Mouse (Mus musculus) CD4-positive, CD25-positive, alpha-beta regulatory T cell, adult 2 months (primary cell): ENCODE results near the gene Tmf1.

Experiments used
- DNase-seq: peaks from one replicate; pipeline ENCODE4 v3.0.0-alpha.2; 2012; ENCODE audit warnings: low read depth, low spot score

The Tmf1 gene

DNA sequence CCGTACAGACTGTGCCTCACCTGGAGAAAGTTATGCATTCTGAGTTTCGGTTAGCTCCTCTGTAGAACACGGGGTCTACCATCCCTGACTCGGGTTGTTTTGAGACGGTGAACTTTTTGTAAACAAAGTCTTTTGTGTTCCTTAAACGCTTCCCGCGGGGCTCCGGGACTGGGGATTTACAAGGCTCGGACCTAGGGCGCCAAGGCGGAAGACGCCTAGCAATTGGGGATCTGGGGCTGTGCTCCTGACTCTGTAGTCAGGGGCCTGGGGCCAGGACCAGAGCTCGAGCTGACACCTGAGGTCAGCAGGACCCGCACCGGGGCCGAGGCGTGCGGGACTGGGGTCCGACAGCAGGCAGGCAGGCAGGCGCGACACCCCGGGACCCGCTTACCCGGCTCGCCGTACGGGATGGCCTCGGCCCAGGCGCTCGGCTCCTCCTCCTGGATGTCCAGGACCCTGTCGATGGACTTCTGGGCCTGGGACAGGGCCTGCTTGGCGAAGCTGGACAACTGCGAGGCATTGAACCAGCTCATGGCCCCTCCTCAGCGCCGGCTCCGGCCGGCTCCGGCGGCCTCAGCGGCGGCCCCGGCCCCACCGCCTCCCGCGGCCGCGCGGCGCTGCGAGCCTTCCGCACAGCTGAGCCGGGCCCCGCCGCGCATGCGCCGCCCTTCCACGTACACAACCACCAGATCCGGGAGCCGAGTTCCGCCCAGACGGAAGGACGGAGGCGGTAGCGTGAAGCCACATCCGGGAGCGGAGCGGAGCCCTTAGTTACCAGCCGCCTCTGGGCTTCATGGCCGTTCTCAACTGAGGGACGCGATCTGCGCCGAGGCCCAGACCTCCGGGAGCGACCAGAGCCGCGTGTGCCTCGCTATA lies at the start of gene Tmf1:
TSS of gene Tmf1 (minus strand) at position 632 of the 876 bp plus-strand sequence.
- DNase-seq: peak; percentile 98

DNA sequence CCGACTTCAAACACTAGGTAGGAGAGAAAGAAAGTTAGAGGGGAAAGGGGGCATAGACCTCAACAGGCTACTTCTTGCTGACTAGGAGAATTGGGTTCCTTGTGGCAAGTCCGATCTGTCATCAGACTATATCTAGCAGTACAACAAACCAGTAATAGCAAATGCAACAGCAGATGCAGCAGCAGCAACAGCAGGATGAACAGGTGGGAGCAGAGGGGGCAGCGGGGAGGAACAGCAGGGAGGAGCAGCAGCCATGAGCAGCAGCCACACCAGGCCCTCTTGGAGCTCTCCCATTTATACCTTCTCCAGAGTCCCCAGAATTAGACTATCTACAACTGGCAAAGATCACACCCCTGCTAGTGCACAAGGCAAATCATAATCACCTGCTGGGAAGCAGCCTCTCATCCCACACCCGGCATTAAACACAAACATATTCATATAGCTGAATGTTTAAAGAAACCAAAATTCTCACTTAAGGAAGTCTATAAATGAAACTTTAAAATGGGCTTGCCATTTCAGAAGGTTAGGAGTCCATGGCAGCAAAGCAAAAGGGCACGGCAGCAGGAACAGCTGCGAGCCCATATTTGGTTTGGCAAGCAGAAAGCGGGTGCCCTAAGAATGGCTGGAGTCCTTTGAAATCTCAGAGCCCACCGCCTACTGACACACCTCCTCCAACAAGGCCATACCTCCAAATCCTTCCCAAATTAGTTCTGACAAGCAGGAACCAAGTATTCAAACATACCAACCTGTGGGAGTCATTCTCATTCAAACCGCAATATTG lies 48.3 kb upstream of the Tmf1 start:
- no peak for DNase-seq

DNA sequence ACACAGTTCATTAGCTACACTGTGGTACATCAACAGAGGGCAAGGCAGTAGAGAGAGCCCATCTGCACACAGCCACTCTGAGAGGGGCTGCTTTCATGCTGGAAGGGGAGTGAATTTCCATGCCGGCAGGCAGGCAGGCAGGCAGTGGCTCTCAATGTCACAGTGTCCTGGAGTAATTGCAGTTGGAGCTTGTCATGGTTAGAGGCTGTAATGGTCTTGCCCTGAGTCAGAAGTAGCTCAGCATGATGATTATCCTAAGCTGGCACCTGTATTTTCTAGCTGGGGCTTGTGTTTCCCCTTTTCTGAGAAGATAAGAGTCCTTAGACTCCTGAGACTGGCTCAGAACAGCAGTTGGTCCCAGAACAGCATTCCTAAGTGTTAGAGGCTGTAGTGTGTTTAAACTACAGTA lies 47.2 kb upstream of the Tmf1 start:
- no peak for DNase-seq

- DNase-seq: no peak
These were observed 45.6 kb upstream of the Tmf1 start for GRCm38 (mm10) chr6:97224505-97224904.

DNA sequence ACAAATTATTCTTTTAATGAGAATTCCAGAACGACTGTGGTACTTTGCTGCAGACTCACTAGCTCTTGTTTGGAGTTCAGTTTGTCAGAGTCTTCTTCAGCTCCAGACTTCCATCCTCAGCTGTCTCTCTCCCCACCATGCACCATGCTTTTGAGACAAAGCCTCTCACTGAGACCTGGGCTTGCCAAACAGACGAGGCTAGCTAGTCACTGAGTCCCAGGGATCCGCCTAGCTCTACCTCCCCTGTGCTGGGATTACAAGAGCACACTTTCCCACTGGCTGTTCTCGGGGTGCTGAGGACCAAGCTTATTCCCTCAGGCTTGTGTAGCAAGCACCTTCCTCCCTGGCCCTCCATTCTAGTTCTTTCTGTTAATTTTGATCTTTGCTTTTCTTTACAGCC lies 44.6 kb upstream of the Tmf1 start:
- no peak for DNase-seq

DNA sequence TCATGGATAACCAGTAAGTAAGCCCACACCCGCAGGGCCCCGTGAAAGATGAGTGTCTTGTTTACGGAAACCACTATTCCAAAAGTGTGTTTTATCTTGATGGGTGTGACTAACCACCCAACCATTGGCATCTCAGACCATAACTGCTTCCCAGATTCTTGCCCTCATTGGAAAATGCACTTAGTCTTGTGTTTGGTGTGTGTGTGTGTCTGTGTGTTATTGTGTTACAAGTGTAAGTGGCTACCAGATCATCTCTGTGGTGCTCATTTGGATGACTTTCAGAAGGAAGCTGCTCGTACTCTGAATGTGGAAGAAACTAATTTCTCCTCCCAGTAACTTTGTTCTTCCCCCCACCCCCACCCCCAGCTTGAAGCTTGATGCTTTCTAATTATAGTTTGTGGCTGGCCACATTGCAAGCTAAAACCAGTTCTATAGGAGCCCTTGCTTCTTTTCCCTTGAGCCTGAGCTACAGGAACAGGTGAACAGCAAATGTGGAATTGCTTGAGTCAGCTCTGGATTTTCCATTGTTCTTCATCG lies 44.1 kb upstream of the Tmf1 start:
- no peak for DNase-seq

DNA sequence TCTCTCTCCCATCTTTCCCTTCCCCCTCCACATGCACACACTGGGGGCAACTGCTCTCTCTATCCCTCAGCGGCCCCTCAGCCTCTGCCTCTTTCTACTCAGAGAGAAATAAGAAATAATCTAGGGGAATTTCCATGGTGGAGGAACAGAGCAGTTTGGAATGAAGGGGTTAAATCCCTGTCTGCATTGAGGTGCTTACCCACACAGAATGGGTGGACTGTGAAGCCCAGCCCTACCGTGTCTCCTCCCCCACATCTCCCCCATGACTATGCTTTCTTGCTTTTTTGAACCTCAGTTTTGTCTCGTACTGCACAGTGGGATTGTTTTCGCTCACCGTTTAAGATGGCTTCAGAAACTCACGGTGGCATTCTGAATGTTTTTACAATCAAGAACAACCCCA lies 43.4 kb upstream of the Tmf1 start:
- DNase-seq: peak; percentile 36

DNA sequence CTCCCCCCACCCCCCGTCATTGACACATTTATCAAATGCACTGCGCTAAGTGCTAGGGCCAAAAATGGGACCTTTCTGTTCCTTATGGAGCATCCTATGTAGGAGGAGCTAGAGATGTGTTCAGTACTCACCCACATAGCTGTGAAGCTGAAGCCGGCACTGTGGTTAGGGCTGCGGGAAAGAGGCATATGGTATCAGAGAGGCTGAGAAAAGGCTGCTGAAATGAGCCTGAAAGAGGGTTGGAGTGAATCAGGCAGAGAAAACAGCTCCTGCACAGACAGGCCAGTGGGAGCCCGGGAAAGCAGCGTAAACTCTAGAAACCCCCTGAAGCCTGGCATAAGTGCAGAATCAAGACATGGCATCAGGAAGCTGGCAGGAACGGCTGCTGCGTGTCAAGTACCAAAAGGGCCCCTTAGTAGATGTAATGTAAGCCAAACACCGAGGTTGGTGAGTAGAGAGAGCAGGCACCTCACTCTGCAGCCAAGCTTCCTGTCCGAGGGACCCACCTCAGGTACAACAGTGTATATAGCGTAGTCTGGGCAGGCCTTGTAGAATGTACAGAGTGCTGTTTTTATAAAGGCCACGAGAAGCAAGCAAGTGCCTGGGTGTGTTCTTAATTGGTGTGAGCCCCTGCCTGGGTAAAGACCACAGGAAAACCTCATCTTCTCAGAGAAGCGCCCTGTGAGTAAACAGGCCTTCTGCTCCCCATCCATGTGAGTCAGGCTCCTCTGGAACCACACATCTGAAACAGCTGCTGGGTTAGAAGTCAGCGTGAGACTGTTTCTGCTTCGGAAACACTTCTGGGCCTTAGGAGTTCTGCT lies 42.5 kb upstream of the Tmf1 start:
- peak; percentile 38 for DNase-seq

DNA sequence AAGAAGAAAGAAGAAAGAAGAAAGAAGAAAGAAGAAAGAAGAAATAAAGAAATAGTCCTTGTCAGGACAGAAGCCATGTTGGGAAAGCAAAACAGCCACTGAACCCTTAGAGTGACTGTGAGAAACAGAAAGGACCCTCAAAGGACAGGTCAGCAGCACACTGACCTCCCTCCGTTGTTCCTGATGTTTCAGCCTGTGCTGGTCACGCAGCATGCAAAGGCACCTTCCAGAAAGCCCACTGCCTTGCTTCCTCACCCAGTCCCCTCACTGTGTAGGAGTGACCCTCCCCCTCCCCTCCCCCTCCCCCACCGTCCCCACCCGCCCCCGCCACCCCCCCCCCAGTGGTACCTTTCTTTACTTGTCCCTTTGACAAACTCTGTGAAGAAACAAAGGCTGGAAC lies 41.8 kb upstream of the Tmf1 start:
- DNase-seq: no peak

- peak; percentile 32 for DNase-seq
These were observed 37.4 kb upstream of the Tmf1 start for GRCm38 (mm10) chr6:97216154-97216821.

- DNase-seq: peak; percentile 39
These were observed 33.1 kb upstream of the Tmf1 start for GRCm38 (mm10) chr6:97211981-97212380.

DNA sequence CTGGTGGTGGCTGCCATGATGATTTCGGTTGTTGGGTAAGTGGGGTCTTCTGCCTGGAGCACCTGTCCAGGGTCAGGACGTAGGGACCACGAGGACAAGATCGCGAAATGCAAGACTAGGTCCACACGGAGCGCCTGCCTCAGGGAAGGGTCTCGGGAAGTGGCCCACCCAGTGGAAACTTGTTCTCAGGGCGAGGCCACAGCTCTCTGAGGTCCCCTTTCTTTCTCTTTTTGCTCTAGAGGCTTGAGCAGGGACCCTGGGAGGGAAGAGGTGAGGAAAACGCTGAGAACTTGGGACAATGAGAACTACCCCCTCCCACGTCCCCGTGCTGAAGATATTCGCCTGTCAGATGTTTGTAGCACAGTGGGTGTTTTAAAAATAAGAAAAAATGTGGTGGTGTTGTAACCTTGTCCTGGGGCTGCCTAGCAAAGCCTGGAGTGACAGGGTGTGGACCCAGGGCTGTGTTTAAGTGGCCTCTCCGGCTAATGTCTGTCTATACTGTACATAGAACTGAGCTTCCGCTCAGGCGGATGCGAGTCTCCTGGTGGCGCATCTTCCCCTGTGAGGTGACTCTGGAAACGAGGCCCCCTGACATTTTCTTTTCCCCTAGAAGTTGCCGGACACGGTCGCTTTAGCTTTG lies 32.2 kb upstream of the Tmf1 start:
- peak; percentile 69 for DNase-seq

GRCm38 (mm10) chr6:97210191-97210961 lies 31.5 kb upstream of the Tmf1 start, which contains the start of gene Arl6ip5:
Arl6ip5 (plus strand) TSS chr6:97210689.
- peak; percentile 94 for DNase-seq

DNA sequence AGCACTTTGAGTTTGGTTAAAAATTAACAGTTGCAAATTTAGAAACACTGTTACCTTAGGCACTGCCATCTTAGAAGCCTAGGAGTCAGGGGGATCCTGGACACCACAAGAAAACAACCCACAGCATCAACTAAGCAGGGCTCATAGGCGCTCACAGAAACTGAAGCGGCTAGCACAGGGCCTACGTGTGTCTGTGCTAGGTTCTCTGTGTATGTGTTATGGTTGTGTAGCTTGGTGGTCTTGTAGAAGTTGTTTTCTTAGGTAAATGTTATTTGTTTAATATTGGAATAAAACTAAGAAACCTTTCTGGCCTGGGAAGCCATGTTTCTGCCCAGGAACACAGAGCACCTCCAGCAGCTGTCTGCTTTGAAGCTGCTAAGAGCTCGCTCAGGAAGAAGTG lies 30.8 kb upstream of the Tmf1 start:
- peak; percentile 44 for DNase-seq

DNA sequence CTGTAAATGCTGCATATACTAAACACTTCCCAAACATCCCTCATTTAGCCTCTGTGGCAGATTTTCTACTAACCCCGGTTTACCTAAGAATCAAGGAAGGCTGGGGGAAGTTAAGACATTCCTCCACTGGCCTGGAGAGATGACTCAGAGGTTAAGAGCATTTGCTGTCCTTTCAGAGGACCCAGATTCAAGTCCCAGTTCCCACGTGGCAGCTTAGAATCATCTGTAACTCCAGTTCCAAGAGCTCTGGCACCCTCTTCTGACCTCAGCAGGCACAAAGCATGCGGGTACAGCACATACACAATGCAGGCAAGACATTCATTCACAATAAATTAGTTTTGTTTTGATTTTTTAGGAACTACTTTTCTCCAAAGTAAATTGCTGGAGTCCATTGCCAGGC lies 30.3 kb upstream of the Tmf1 start:
- DNase-seq: peak; percentile 36

DNA sequence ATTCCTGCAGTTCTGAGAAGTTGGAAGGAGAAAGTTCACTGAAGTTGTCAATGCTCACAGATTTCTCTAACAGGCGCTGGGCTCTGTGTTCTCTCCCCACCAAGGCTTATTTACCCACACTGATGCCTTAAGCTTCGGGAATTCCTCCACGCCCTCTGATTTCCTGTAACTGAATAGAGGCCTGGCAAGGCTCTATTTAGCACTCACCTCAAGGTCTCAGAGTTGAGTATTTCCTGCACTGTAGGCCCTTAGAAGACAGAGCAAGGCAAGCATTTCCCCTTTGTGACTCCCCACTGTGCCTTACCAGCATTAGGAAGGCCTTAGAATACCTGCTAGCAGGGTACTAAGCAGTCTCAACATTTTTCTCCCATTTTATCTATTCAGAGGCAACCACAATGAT lies 29.5 kb upstream of the Tmf1 start:
- peak; percentile 49 for DNase-seq

- peak; percentile 40 for DNase-seq
These were observed 28.2 kb upstream of the Tmf1 start for GRCm38 (mm10) chr6:97207085-97207484.

DNA sequence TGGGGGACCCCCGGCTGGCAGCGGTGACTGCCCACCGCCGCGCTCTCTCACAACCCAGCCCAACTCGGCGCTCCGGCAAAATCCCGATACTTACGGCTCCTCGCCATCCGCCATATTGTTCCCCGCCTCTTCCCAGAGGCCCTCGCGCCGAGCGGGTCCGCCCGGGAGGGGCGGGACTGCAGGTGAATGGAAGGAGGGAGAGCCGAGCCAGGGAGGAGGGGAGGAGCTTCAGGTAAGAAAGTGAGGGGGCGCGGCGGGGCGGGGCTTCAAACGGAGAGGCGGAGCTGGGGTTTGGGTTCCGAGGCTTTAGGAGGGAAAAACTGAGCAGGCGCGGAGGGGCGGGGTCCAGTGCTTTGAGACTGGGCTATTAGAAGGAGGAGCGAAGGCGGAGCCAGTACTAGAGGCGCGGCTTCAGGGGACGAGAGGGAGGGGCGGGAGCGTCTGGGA lies 26.5 kb upstream of the Tmf1 start, which contains the start of gene Uba3:
TSS of gene Uba3 (minus strand) at position 209 of the 447 bp plus-strand sequence.
- peak; percentile 99 for DNase-seq

DNA sequence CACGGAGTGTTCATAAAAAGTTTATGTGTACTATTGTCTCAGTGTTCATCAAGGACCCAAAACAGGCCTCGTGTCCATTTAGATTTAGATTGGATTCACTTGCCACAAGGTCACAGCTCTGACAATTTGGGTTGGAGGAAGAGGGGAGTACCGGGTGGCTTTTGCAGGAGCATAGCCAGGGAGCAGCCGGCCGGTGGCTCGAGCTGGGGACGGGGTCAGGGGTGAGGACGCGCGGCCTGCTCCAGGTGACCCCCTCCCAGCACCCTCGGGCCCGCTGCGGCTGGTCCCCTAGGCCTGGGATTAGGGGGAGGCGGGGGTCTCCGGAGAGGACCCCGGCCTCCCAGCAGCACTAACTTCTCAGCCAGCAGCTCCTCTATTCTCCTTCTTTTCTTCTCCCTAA lies 26.0 kb upstream of the Tmf1 start:
- peak; percentile 34 for DNase-seq
